ENCODE assay signal across 9 mouse cellular contexts in genomic region chr2:121358381-121358780, GRCm38 (mm10). TPM values are rescaled to one million over a fixed set of nuclear protein-coding genes. Genes with fewer than 3 reads are reported as not detected.
DNase-seq lines count a peak whose midpoint lies in the region; ATAC-seq and TF ChIP-seq lines count a peak whose summit lies in the region.
"Had no signal": no experiment of that assay in that cellular context is flagged by ENCODE, and none has a peak within 500 bp of the region (broad histone marks: within the 10 kb centered on the region; RNA-seq: fewer than 3 reads in every experiment).

No protein-coding gene starts in this region.

- intact Hi-C loops in left cerebral cortex, postnatal 10 days (cut with DNase I) = loop anchor here (5.0 kb wide), 1 partner anchor 39 kb away; no protein-coding TSS in a partner anchor

- peak overlapping the region; percentile 41 for H3K9ac ChIP-seq in intestine, embryonic 15.5 days

- H3K4me1 ChIP-seq in forebrain, embryonic 10.5 days = peaks cover 32% of the 10 kb centered on the region
- peaks cover 13% of the 10 kb centered on the region for H3K4me1 ChIP-seq in intestine, embryonic 15.5 days (replicated peaks)

- peaks cover 39% of the 10 kb centered on the region for H3K27me3 ChIP-seq in forebrain, embryonic 10.5 days (ENCODE audit: poor library complexity, severe bottlenecking)
- H3K27me3 ChIP-seq in intestine, embryonic 15.5 days (replicated peaks) = no peaks in the 10 kb centered on the region

- DNase-seq in ES-CJ7 (ENCODE audit: low read depth, low spot score) = peak; percentile 80
- DNase-seq in brain, embryonic 14.5 days (ENCODE audit: low read depth) = peak; percentile 65
- DNase-seq in forebrain, embryonic 10.5 days (ENCODE audit: extremely low spot score, low spot score) = peak; percentile 50
- peak; percentile 70 to 84 for DNase-seq in left cerebral cortex, postnatal 10 days (ENCODE audit: extremely low spot score in 1 of 2, low spot score in 2 of 2)
- DNase-seq in mesoderm, embryonic 11.5 days (ENCODE audit: low read depth, low spot score) = peak; percentile 64
- peak; percentile 87 for DNase-seq in right cerebral cortex, postnatal 25 days
- DNase-seq in gastrocnemius, adult 8-10 months (ENCODE audit: low spot score in 2 of 2) = no peak

- peak overlapping the region; percentile 41; the same call in 1 of the 2 replicates for H3K27ac ChIP-seq in forebrain, embryonic 10.5 days
- H3K27ac ChIP-seq in intestine, embryonic 15.5 days = peak overlapping the region; percentile 84

- no peaks in the 10 kb centered on the region for H3K36me3 ChIP-seq in forebrain, embryonic 10.5 days (replicated peaks)
- H3K36me3 ChIP-seq in intestine, embryonic 15.5 days = no peaks in the 10 kb centered on the region

- no peak for TF ChIP-seq CTCF in brain, embryonic 14.5 days (IDR thresholded peaks at IDR 0.05; ENCODE audit: borderline replicate concordance, extremely low read depth, insufficient read depth, insufficient read length)

- no peak for TF ChIP-seq POLR2A in brain, embryonic 14.5 days (IDR thresholded peaks at IDR 0.05; ENCODE audit: borderline replicate concordance, extremely low read depth, insufficient read depth, insufficient read length, poor library complexity, severe bottlenecking)

- WGBS in forebrain, embryonic 10.5 days = under 1% methylated on average over 16 of the region's 16 CpGs
- WGBS in intestine, embryonic 15.5 days = under 1% methylated on average over 16 of the region's 16 CpGs

- H3K4me2 ChIP-seq in intestine, embryonic 15.5 days (replicated peaks) = peak overlapping the region; percentile 61

- H3K9me3 ChIP-seq in forebrain, embryonic 10.5 days = no peaks in the 10 kb centered on the region
- H3K9me3 ChIP-seq in intestine, embryonic 15.5 days = no peaks in the 10 kb centered on the region

- H3K4me3 ChIP-seq in forebrain, embryonic 10.5 days = peak overlapping the region; percentile 49
- peak overlapping the region; percentile 40 for H3K4me3 ChIP-seq in intestine, embryonic 15.5 days (replicated peaks)
- H3K4me3 ChIP-seq: erythroblast, embryonic 14.5 days had no signal

- peak; percentile 84 for ATAC-seq in intestine, embryonic 15.5 days

RNA-seq across cellular contexts. Expression of gene Ckmt1, which starts 0.9 kb away (rescaled TPM):
- polyA plus RNA-seq in brain, embryonic 14.5 days (2012; rRNA removed) = 39.0 and 49.9 TPM in 2 replicates
- 2.2 and 3.9 TPM in 2 replicates for polyA plus RNA-seq in forebrain, embryonic 10.5 days (2016; fragmentation: Nextera tagmentation; extraction: Ambion mirVana)
- 417 and 490 TPM in 2 replicates for polyA plus RNA-seq in intestine, embryonic 15.5 days (2015; fragmentation: Nextera tagmentation; extraction: Ambion mirVana)
- 100 to 1,000 TPM; 311 to 312 TPM for total RNA-seq in left cerebral cortex, postnatal 10 days (2021)
- under 1 TPM in 1 of 4 experiments, not detected in 3; 0.48 TPM for total RNA-seq in gastrocnemius, adult 8-10 months (2022)
- polyA plus RNA-seq: erythroblast, embryonic 14.5 days had no signal

RNA-seq across cellular contexts. Expression of gene Ppip5k1, which starts 3.2 kb away (rescaled TPM):
- polyA plus RNA-seq in brain, embryonic 14.5 days (2012; rRNA removed) = 22.1 and 25.8 TPM in 2 replicates
- polyA plus RNA-seq in forebrain, embryonic 10.5 days (2016; fragmentation: Nextera tagmentation; extraction: Ambion mirVana) = 10.1 and 11.0 TPM in 2 replicates
- 15.4 and 16.3 TPM in 2 replicates for polyA plus RNA-seq in intestine, embryonic 15.5 days (2015; fragmentation: Nextera tagmentation; extraction: Ambion mirVana)
- total RNA-seq in left cerebral cortex, postnatal 10 days (2021) = 10 to 100 TPM; 50.4 to 55.7 TPM
- 100 to 1,000 TPM in 2 of 4 experiments, 10 to 100 TPM in 2; 97.7 to 103 (median 99.7) TPM for total RNA-seq in gastrocnemius, adult 8-10 months (2022)

RNA-seq across cellular contexts. Expression of gene Strc, which starts 28.6 kb away (rescaled TPM):
- polyA plus RNA-seq in brain, embryonic 14.5 days (2012; rRNA removed) = 0.04 TPM in 1 of 2 replicates, not detected in the other
- not detected in 2 replicates for polyA plus RNA-seq in forebrain, embryonic 10.5 days (2016; fragmentation: Nextera tagmentation; extraction: Ambion mirVana)
- polyA plus RNA-seq in intestine, embryonic 15.5 days (2015; fragmentation: Nextera tagmentation; extraction: Ambion mirVana) = not detected in 2 replicates
- total RNA-seq in left cerebral cortex, postnatal 10 days (2021) = not detected
- total RNA-seq in gastrocnemius, adult 8-10 months (2022) = not detected
- polyA plus RNA-seq: erythroblast, embryonic 14.5 days had no signal

RNA-seq across cellular contexts. Expression of gene Pdia3, which starts 55.2 kb away (rescaled TPM):
- 168 and 174 TPM in 2 replicates for polyA plus RNA-seq in brain, embryonic 14.5 days (2012; rRNA removed)
- polyA plus RNA-seq in forebrain, embryonic 10.5 days (2016; fragmentation: Nextera tagmentation; extraction: Ambion mirVana) = 578 and 630 TPM in 2 replicates
- polyA plus RNA-seq in intestine, embryonic 15.5 days (2015; fragmentation: Nextera tagmentation; extraction: Ambion mirVana) = 834 and 874 TPM in 2 replicates
- 100 to 1,000 TPM; 198 to 214 TPM for total RNA-seq in left cerebral cortex, postnatal 10 days (2021)
- total RNA-seq in gastrocnemius, adult 8-10 months (2022) = 10 to 100 TPM; 24.3 to 35.0 (median 30.9) TPM

RNA-seq across cellular contexts. Expression of gene Catsper2, which starts 55.2 kb away (rescaled TPM):
- polyA plus RNA-seq in brain, embryonic 14.5 days (2012; rRNA removed) = 6.6 and 6.8 TPM in 2 replicates
- polyA plus RNA-seq in forebrain, embryonic 10.5 days (2016; fragmentation: Nextera tagmentation; extraction: Ambion mirVana) = 1.5 and 2.0 TPM in 2 replicates
- 1.1 and 2.0 TPM in 2 replicates for polyA plus RNA-seq in intestine, embryonic 15.5 days (2015; fragmentation: Nextera tagmentation; extraction: Ambion mirVana)
- 1 to 10 TPM; 4.5 to 4.8 TPM for total RNA-seq in left cerebral cortex, postnatal 10 days (2021)
- total RNA-seq in gastrocnemius, adult 8-10 months (2022) = 1 to 10 TPM; 1.4 to 3.1 (median 2.2) TPM
- polyA plus RNA-seq: erythroblast, embryonic 14.5 days had no signal

Comparison
In these comparisons a context has a peak if more than half of its experiments do, and no peak if none do; other contexts are left out.
1. DNase-seq: peak in ES-CJ7 (single experiment), brain, embryonic 14.5 days (single experiment), forebrain, embryonic 10.5 days (single experiment), left cerebral cortex, postnatal 10 days (2 of 2), mesoderm, embryonic 11.5 days (single experiment) and right cerebral cortex, postnatal 25 days (single experiment); none in gastrocnemius, adult 8-10 months (0 of 2).